Mouse (Mus musculus) stomach, postnatal 0 days (tissue): ENCODE measurements at regions not wholly inside any gene's neighbourhood (a gene's known extent, or its start where the extent isn't known, plus 50 kb on each side); places are given as distances from the start of the nearest gene placed in this dataset.

Experiments used
- CTCF ChIP-seq: IDR thresholded peaks from 2 replicates; pipeline ENCODE4 v1.5.1; 2016; ENCODE audit warnings: antibody characterized with exemption, low read depth, mild to moderate bottlenecking, moderate library complexity
- EP300 ChIP-seq: optimal IDR thresholded peaks from 2 replicates; pipeline ENCODE3; 2016; ENCODE audit warnings: antibody characterized with exemption

GRCm38 (mm10) chr1:77732099-77732498 lies 217.2 kb upstream of the Epha4 start:
- TF ChIP-seq CTCF (no peak), EP300 (no peak)
